Mouse (Mus musculus) spleen, adult 2 months (tissue): ENCODE results near the gene Rgs10.

Experiments
- CTCF ChIP-seq: fragments of 200-500 bp; IDR thresholded peaks from 2 replicates; pipeline ENCODE4 v1.5.1; 2011; ENCODE audit warnings: mild to moderate bottlenecking, inconsistent platforms; ENCODE audit not compliant: insufficient read depth, insufficient read length, insufficient replicate concordance; ENCODE audit errors: extremely low read depth
- POLR2A ChIP-seq: fragments of 200-500 bp; IDR thresholded peaks from 2 replicates; pipeline ENCODE4 v1.6.1; 2011; ENCODE audit warnings: low read depth, low read length, inconsistent platforms

DNA sequence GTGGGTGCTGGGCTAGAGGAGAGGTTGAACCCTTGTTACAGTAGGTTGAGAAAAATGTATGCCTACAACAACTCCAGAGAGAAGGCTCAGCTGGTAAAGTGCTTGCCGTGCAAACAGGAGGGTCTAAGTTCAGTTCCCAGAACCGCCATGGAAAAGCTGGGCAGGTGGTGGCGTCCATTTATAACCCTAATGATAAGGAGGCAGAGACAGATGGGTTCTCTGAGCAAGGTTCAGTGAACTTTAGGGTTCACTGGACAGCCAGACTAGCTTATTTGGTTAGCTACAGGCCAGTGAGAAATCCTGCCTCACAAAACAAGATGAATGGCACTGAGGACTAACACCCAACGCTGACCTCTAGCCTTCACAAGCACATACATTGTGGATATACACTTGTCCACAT lies 68.8 kb downstream of the Rgs10 start:
- TF ChIP-seq CTCF (no peak), POLR2A (no peak)
